Mouse (Mus musculus) testis, adult 2 months (tissue): Measurements from ENCODE around the gene Kalrn.

Experiments used
- CTCF ChIP-seq: fragments of 200-500 bp; IDR thresholded peaks from 2 replicates; pipeline ENCODE4 v1.5.1; 2012; ENCODE audit warnings: low read depth, mild to moderate bottlenecking, inconsistent platforms, low read length, moderate library complexity; ENCODE audit not compliant: control insufficient read depth, insufficient read depth, insufficient replicate concordance
- POLR2A ChIP-seq: fragments of 200-500 bp; IDR thresholded peaks from 2 replicates; pipeline ENCODE4 v1.6.1; 2012; ENCODE audit warnings: low read depth, mild to moderate bottlenecking, inconsistent platforms, low read length, moderate library complexity; ENCODE audit not compliant: control insufficient read depth

GRCm38 (mm10) chr16:34159576-34159975, 413.8 kb downstream of the Kalrn start:
- TF ChIP-seq CTCF (no peak), POLR2A (no peak)
